Mouse (Mus musculus) MN1 (cell line): ENCODE measurements around the gene Ccser1.

Source experiments
- DNase-seq: peaks from one replicate; pipeline ENCODE4 v3.0.0-alpha.2; 2016; ENCODE audit warnings: low spot score

The Ccser1 gene

DNA sequence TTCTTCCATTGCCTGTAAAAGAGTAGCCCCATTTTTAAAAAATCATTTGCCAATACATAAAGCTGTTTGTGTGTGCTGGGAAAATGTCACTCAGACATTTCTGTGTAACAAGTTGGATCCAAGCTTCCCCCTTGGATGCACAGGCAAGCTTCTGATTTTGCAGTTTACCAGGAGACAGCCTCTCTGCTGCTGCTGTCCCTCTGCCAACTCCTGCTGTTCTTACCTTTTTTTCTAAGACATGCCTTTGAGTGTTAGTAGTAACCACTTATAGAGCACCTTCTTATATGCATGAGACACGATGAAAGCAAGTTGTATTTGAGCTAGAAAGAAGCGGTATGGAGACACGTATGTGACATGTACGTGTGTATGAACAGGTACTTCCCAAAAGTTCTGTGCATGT, 120.3 kb downstream of the Ccser1 start:
- no peak for DNase-seq

GRCm38 (mm10) chr6:61300975-61301374, 120.9 kb downstream of the Ccser1 start:
- DNase-seq = no peak

DNA sequence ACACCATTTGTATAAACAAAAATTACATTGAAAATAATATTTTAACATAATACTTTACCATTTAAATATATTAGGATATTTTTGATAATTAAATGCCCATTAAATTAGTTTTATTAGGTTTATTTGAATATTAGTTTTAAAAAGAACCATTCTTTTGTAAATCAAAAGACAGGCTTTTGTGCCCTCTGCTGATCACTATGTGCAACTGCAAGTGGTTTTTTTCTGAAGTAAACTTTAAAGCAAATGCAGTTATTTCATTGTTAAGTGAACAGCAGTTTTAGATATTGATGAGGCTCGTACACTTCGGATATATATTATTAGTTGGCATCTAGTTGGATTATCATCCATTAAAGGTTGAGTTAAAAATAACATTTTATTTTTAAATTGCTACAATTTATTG, 121.5 kb downstream of the Ccser1 start:
- DNase-seq = no peak

GRCm38 (mm10) chr6:61311324-61312091, 131.4 kb downstream of the Ccser1 start:
- DNase-seq = no peak

GRCm38 (mm10) chr6:61315884-61316601, 135.9 kb downstream of the Ccser1 start:
- DNase-seq = no peak

- DNase-seq = no peak
These were observed 140.7 kb downstream of the Ccser1 start for GRCm38 (mm10) chr6:61320842-61321241.

DNA sequence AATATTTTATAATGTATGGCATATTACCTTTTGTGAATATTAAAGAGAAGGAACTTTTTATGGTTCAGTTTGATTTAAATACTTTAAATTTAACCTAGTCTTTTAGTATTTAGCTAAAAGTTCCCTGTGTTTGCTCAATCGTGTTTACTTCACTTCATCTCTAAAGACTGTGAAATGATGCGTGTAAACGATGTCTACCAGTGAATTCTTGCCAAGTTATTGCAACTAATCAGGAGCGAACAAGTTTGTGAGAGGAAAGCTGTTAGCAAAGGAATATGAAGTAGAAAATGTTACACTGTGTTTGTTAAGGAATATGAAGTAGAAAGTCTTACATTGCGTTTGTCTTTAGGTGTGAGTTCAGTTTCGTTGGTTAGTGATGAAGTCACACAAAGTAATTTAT, 142.2 kb downstream of the Ccser1 start:
- no peak for DNase-seq

GRCm38 (mm10) chr6:61326131-61326530, 146.0 kb downstream of the Ccser1 start:
- no peak for DNase-seq

GRCm38 (mm10) chr6:61328981-61329380, 148.9 kb downstream of the Ccser1 start:
- DNase-seq = no peak

GRCm38 (mm10) chr6:61329593-61330540, 149.7 kb downstream of the Ccser1 start:
- DNase-seq = no peak

GRCm38 (mm10) chr6:61334466-61334865, 154.3 kb downstream of the Ccser1 start:
- no peak for DNase-seq

GRCm38 (mm10) chr6:61347045-61347838, 167.1 kb downstream of the Ccser1 start:
- no peak for DNase-seq

GRCm38 (mm10) chr6:61363722-61364121, 183.6 kb downstream of the Ccser1 start:
- no peak for DNase-seq

- no peak for DNase-seq
These were observed 202.4 kb downstream of the Ccser1 start for GRCm38 (mm10) chr6:61382526-61382925.

DNA sequence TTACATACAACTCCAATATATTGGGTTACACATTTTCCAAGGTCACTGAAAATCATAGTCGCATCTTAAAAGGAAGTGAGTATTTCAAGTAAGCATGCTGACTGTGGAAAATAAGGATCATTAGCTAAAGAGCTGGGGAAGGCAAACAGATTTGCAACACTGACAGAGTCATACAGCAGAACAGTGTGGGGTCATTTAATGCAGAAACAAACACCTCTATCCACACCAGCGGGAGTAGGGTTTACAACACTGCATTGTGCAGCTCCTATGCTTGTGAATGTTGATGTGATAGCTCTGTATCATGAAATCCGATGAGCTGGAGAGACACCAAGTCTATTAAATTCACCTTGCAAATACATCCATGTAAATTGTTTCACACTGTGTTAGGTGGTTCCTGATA, 202.9 kb downstream of the Ccser1 start:
- DNase-seq = no peak

DNA sequence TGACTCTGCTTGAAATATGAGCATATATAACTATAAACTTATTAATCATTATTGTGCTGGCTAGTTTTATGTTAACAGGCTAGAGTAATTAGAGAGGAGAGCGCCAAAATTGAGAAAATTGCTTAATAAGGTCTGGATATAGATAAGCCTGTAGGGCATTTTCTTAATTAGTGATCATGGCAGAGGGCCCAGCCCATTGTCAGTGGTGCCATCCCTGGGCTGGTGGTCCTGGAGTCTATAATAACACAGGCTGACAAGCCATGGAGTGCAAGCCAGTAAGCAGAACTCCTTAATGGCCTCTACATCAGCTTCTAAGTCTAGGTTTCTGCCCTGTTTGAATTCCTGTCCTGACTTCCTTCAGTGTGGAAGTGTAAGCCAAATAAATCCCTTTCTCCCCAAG, 206.9 kb downstream of the Ccser1 start:
- DNase-seq = no peak

DNA sequence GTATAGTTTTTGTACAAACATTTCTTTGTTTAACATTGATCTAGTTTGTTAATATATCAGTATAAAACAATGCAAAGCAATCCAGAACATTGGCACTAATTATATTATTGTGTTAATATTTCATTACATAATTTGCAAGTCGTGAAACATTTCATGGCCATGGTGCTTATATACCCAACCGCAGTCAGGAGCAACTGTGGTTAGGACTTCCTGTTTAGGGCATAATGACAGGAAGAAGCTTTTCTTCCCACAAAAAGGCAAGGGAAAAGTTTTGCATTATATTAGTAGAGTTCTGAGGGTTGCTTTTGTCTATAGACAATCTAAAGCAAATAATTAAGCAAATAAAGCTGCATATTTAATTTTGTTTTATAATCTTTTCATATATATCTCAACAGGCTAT, 247.4 kb downstream of the Ccser1 start:
- DNase-seq = no peak

DNA sequence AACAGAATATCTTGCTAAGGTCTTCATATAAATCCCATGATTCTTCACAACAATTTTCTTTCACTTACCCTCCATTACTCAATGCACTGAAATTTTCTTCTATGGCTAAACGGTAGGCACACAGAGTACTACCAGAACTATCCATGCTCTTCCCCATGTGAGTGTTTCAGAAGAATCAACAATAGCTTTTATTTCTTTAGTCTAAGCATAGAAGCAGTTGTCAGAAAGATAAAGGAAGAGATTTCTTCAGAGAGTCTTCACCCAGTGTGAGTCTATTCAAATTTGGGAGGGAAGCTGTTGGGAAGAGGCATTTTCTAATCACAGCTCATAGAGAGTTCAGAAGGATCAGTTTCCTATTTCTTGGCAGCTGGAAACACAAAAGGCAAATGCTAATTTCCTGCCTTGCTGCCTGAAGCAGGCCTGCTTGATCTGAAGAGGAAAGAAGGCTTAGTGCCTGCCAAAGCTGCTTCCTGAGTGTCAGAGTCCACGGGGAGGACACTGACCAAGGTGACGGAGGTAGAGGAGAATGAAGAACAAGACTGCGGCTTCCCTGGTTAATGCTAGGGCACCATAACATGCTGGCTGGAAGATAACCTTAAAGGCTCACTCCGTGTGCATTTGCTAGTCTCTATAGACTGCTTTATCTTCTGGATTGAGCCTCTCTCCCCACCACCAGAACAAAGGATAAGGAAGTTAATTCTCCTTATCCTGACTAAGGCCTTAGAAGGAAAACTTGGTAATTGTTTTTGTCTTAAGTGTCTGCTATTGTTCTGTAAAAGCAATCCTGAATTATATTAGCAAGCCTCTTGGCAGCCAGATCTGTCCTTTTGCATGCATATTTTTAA, 251.0 kb downstream of the Ccser1 start:
- DNase-seq = no peak

- no peak for DNase-seq
These were observed 251.5 kb downstream of the Ccser1 start for GRCm38 (mm10) chr6:61431726-61431984.

GRCm38 (mm10) chr6:61432167-61432566, 252.0 kb downstream of the Ccser1 start:
- DNase-seq = no peak

DNA sequence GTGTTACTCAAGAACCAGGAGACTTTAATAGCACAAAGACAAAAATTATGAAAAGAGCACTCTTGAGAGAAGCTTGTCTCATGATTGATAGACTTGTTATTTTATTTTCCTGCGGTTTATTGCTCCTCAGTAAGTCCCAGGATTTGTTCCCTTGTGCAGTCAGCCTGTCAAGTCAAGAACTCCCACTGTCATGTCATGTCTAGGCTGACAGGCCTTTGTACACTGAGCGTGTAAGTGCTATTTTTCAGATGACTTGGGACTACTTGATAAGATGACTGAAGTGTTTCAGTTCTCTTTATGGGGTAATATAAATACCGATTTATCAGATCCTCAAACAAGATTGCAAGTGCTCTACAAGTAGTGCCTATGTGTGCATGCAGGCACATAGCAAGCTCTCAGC, 252.6 kb downstream of the Ccser1 start:
- DNase-seq = no peak
